Mouse (Mus musculus): ENCODE results near the gene Frmd8.
"Not testable (repeated sequence)": the region's sequence is repeated elsewhere in the genome, so short reads cannot be mapped to it uniquely, and the experiment has no call there.

Gene Frmd8

GRCm38 (mm10) chr19:5827456-5828154 is 47.5 kb downstream of the Frmd8 start:
- no peak for DNase-seq (ENCODE audit: extremely low read depth, low read depth, low spot score)

GRCm38 (mm10) chr19:5827044-5827443 is 48.0 kb downstream of the Frmd8 start:
- DNase-seq (ENCODE audit: extremely low read depth, low read depth, low spot score) = no peak

- no peak for DNase-seq (ENCODE audit: extremely low read depth, low read depth, low spot score)
These were observed 48.4 kb downstream of the Frmd8 start for GRCm38 (mm10) chr19:5826731-5827002.

- no peak for DNase-seq (ENCODE audit: extremely low read depth, low read depth, low spot score)
These were observed 49.0 kb downstream of the Frmd8 start for GRCm38 (mm10) chr19:5825901-5826730.

- no peak for DNase-seq (ENCODE audit: extremely low read depth, low read depth, low spot score)
These were observed 50.1 kb downstream of the Frmd8 start for GRCm38 (mm10) chr19:5824826-5825617.

GRCm38 (mm10) chr19:5824043-5824825 is 50.8 kb downstream of the Frmd8 start:
- DNase-seq (ENCODE audit: extremely low read depth, low read depth, low spot score) = no peak

GRCm38 (mm10) chr19:5823266-5823839 is 51.7 kb downstream of the Frmd8 start:
- no peak for DNase-seq (ENCODE audit: extremely low read depth, low read depth, low spot score)

- DNase-seq (ENCODE audit: extremely low read depth, low read depth, low spot score) = no peak
These were observed 52.3 kb downstream of the Frmd8 start for GRCm38 (mm10) chr19:5822834-5823205.

GRCm38 (mm10) chr19:5822174-5822833 is 52.8 kb downstream of the Frmd8 start:
- no peak for DNase-seq (ENCODE audit: extremely low read depth, low read depth, low spot score)

- no peak for DNase-seq (ENCODE audit: extremely low read depth, low read depth, low spot score)
These were observed 53.3 kb downstream of the Frmd8 start for GRCm38 (mm10) chr19:5821847-5822173.

- no peak for DNase-seq (ENCODE audit: extremely low read depth, low read depth, low spot score)
These were observed 55.5 kb downstream of the Frmd8 start for GRCm38 (mm10) chr19:5819549-5819948.

GRCm38 (mm10) chr19:5818590-5818977 is 56.5 kb downstream of the Frmd8 start:
- DNase-seq (ENCODE audit: extremely low read depth, low read depth, low spot score) = no peak

- no peak for DNase-seq (ENCODE audit: extremely low read depth, low read depth, low spot score)
These were observed 57.1 kb downstream of the Frmd8 start for GRCm38 (mm10) chr19:5817703-5818589.

- no peak for DNase-seq (ENCODE audit: extremely low read depth, low read depth, low spot score)
These were observed 59.1 kb downstream of the Frmd8 start for GRCm38 (mm10) chr19:5815928-5816327.

GRCm38 (mm10) chr19:5815010-5815409 is 60.1 kb downstream of the Frmd8 start:
- DNase-seq (ENCODE audit: extremely low read depth, low read depth, low spot score) = no peak

- not testable (repeated sequence) for DNase-seq (ENCODE audit: extremely low read depth, low read depth, low spot score)
These were observed 61.0 kb downstream of the Frmd8 start for GRCm38 (mm10) chr19:5814048-5814447.

- DNase-seq (ENCODE audit: extremely low read depth, low read depth, low spot score) = no peak
These were observed 61.5 kb downstream of the Frmd8 start for GRCm38 (mm10) chr19:5813567-5813966.

- no peak for DNase-seq (ENCODE audit: extremely low read depth, low read depth, low spot score)
These were observed 63.1 kb downstream of the Frmd8 start for GRCm38 (mm10) chr19:5811771-5812504.

Measured in fat pad, adult 2 months (tissue).